21 mouse cellular contexts compared by ENCODE assay signal in the genomic region with DNA sequence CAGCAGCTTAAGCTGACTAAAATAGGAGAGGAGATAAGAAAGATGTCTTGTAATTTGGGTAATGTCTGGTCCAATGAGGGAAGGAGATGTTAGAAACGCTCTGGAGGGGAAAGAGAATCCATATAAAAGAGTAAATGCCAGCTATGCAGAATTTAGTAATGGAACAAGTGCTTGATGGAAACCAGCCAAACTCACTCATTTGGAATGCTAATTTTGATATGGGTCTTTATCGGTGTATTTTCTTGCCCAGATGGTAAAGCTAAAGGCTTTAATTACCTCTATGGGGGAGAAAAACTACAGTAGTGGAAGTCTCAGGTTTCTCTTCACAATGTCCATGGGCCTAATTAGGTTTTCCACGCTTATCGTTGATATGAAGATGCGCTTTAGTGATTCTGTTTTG.
DNase-seq lines count a peak whose midpoint lies in the region; ATAC-seq and TF ChIP-seq lines count a peak whose summit lies in the region.
"Had no signal": no experiment of that assay in that cellular context is flagged by ENCODE, and none has a peak within 500 bp of the region (broad histone marks: within the 10 kb centered on the region; RNA-seq: fewer than 3 reads in every experiment).

No protein-coding gene starts in this region.

- TF ChIP-seq CTCF in hindbrain, postnatal 0 days (IDR thresholded peaks at IDR 0.05; ENCODE audit: low read depth) = no peak
- TF ChIP-seq CTCF in midbrain, postnatal 0 days (IDR thresholded peaks at IDR 0.05) = no peak

- H3K27me3 ChIP-seq in embryonic facial prominence, embryonic 14.5 days (replicated peaks; ENCODE audit: control insufficient read depth, insufficient read depth, low read length) = no peaks in the 10 kb centered on the region
- no peaks in the 10 kb centered on the region for H3K27me3 ChIP-seq in embryonic facial prominence, embryonic 10.5 days (replicated peaks; ENCODE audit: low read depth, poor library complexity, severe bottlenecking)
- no peaks in the 10 kb centered on the region for H3K27me3 ChIP-seq in hindbrain, postnatal 0 days (ENCODE audit: insufficient read depth, low read length)
- H3K27me3 ChIP-seq in hindbrain, embryonic 16.5 days (replicated peaks; ENCODE audit: control insufficient read depth, insufficient read depth, low read length) = no peaks in the 10 kb centered on the region
- H3K27me3 ChIP-seq in midbrain, postnatal 0 days (ENCODE audit: insufficient read depth, low read length) = no peaks in the 10 kb centered on the region
- no peaks in the 10 kb centered on the region for H3K27me3 ChIP-seq in midbrain, embryonic 10.5 days (ENCODE audit: low read depth, poor library complexity, severe bottlenecking)
- H3K27me3 ChIP-seq: heart, embryonic 12.5 days had no signal

- no peak overlapping the region for H3K4me2 ChIP-seq in embryonic facial prominence, embryonic 14.5 days (ENCODE audit: low read depth, low read length)
- H3K4me2 ChIP-seq in hindbrain, postnatal 0 days (ENCODE audit: low read depth, low read length) = no peak overlapping the region
- no peak overlapping the region for H3K4me2 ChIP-seq in hindbrain, embryonic 16.5 days (ENCODE audit: low read length)
- no peak overlapping the region for H3K4me2 ChIP-seq in midbrain, postnatal 0 days (ENCODE audit: low read depth, low read length, poor library complexity, severe bottlenecking)
- H3K4me2 ChIP-seq: embryonic facial prominence, embryonic 13.5 days; heart, embryonic 12.5 days; hindbrain, embryonic 14.5 days had no signal

- H3K27ac ChIP-seq in embryonic facial prominence, embryonic 14.5 days (replicated peaks; ENCODE audit: low read depth, low read length) = no peak overlapping the region
- no peak overlapping the region for H3K27ac ChIP-seq in embryonic facial prominence, embryonic 10.5 days (replicated peaks)
- H3K27ac ChIP-seq in hindbrain, postnatal 0 days = no peak overlapping the region
- H3K27ac ChIP-seq in hindbrain, embryonic 16.5 days (ENCODE audit: low read depth, low read length) = no peak overlapping the region
- H3K27ac ChIP-seq in midbrain, postnatal 0 days (ENCODE audit: low read depth, low read length) = no peak overlapping the region
- H3K27ac ChIP-seq in midbrain, embryonic 10.5 days (replicated peaks) = no peak overlapping the region
- H3K27ac ChIP-seq: embryonic facial prominence, embryonic 13.5 days; hindbrain, embryonic 10.5 days; hindbrain, embryonic 14.5 days had no signal

- H3K36me3 ChIP-seq in embryonic facial prominence, embryonic 14.5 days (ENCODE audit: control insufficient read depth, insufficient read depth, low read length) = no peaks in the 10 kb centered on the region
- H3K36me3 ChIP-seq in embryonic facial prominence, embryonic 10.5 days (replicated peaks) = no peaks in the 10 kb centered on the region
- H3K36me3 ChIP-seq in hindbrain, postnatal 0 days (ENCODE audit: insufficient read depth, low read length) = no peaks in the 10 kb centered on the region
- H3K36me3 ChIP-seq in hindbrain, embryonic 16.5 days (ENCODE audit: control insufficient read depth, insufficient read depth, low read length) = no peaks in the 10 kb centered on the region
- H3K36me3 ChIP-seq in midbrain, postnatal 0 days (ENCODE audit: insufficient read depth, low read length) = no peaks in the 10 kb centered on the region
- H3K36me3 ChIP-seq in midbrain, embryonic 10.5 days = no peaks in the 10 kb centered on the region
- H3K36me3 ChIP-seq: embryonic facial prominence, embryonic 13.5 days; G1E; heart, embryonic 12.5 days; hindbrain, embryonic 10.5 days had no signal

- no peak for ATAC-seq in embryonic facial prominence, embryonic 14.5 days (ENCODE audit: low read depth)
- no peak for ATAC-seq in hindbrain, postnatal 0 days
- no peak for ATAC-seq in hindbrain, embryonic 16.5 days
- ATAC-seq in midbrain, postnatal 0 days (ENCODE audit: low FRiP score) = no peak
- ATAC-seq: CD4-positive, CD25-positive, alpha-beta regulatory T cell, adult 4 months; inflammation-experienced regulatory T-cells, adult 6 months had no signal

- no peak overlapping the region for H3K9ac ChIP-seq in embryonic facial prominence, embryonic 14.5 days (ENCODE audit: low read depth, low read length)
- H3K9ac ChIP-seq in hindbrain, postnatal 0 days (replicated peaks; ENCODE audit: low read length) = no peak overlapping the region
- H3K9ac ChIP-seq in hindbrain, embryonic 16.5 days (ENCODE audit: low read depth, low read length) = no peak overlapping the region
- H3K9ac ChIP-seq in midbrain, postnatal 0 days (replicated peaks; ENCODE audit: low read length, poor library complexity, severe bottlenecking) = no peak overlapping the region
- H3K9ac ChIP-seq: embryonic facial prominence, embryonic 13.5 days; heart, embryonic 12.5 days; hindbrain, embryonic 14.5 days had no signal

- WGBS in embryonic facial prominence, embryonic 14.5 days = 58% methylated on average over 5 of the region's 5 CpGs
- 85% methylated on average over 5 of the region's 5 CpGs for WGBS in embryonic facial prominence, embryonic 10.5 days
- 31% methylated on average over 5 of the region's 5 CpGs for WGBS in hindbrain, postnatal 0 days
- WGBS in hindbrain, embryonic 16.5 days = 46% methylated on average over 5 of the region's 5 CpGs
- WGBS in midbrain, postnatal 0 days = 59% methylated on average over 5 of the region's 5 CpGs
- 91% methylated on average over 5 of the region's 5 CpGs for WGBS in midbrain, embryonic 10.5 days

- H3K4me3 ChIP-seq in embryonic facial prominence, embryonic 14.5 days (ENCODE audit: low read depth, low read length) = no peak overlapping the region
- H3K4me3 ChIP-seq in embryonic facial prominence, embryonic 10.5 days = no peak overlapping the region
- no peak overlapping the region for H3K4me3 ChIP-seq in hindbrain, postnatal 0 days (ENCODE audit: low read length)
- H3K4me3 ChIP-seq in hindbrain, embryonic 16.5 days (ENCODE audit: low read length) = no peak overlapping the region
- no peak overlapping the region for H3K4me3 ChIP-seq in midbrain, postnatal 0 days (ENCODE audit: low read depth, low read length)
- no peak overlapping the region for H3K4me3 ChIP-seq in midbrain, embryonic 10.5 days
- H3K4me3 ChIP-seq: embryonic facial prominence, embryonic 13.5 days; heart, embryonic 12.5 days; hindbrain, embryonic 10.5 days had no signal

- H3K9me3 ChIP-seq in embryonic facial prominence, embryonic 14.5 days (ENCODE audit: control insufficient read depth, low read length) = no peaks in the 10 kb centered on the region
- no peaks in the 10 kb centered on the region for H3K9me3 ChIP-seq in embryonic facial prominence, embryonic 10.5 days
- no peaks in the 10 kb centered on the region for H3K9me3 ChIP-seq in hindbrain, postnatal 0 days (ENCODE audit: low read length)
- H3K9me3 ChIP-seq in hindbrain, embryonic 16.5 days (ENCODE audit: control insufficient read depth, low read length) = no peaks in the 10 kb centered on the region
- no peaks in the 10 kb centered on the region for H3K9me3 ChIP-seq in midbrain, postnatal 0 days (ENCODE audit: low read length)
- H3K9me3 ChIP-seq in midbrain, embryonic 10.5 days (replicated peaks) = no peaks in the 10 kb centered on the region
- H3K9me3 ChIP-seq: embryonic facial prominence, embryonic 13.5 days; heart, embryonic 12.5 days; hindbrain, embryonic 10.5 days had no signal

- H3K4me1 ChIP-seq in embryonic facial prominence, embryonic 14.5 days (ENCODE audit: control insufficient read depth, insufficient read depth, low read length) = no peaks in the 10 kb centered on the region; the same call in 1 of the 2 replicates
- H3K4me1 ChIP-seq in embryonic facial prominence, embryonic 10.5 days = no peaks in the 10 kb centered on the region
- H3K4me1 ChIP-seq in hindbrain, postnatal 0 days (ENCODE audit: insufficient read depth, low read length) = no peaks in the 10 kb centered on the region
- H3K4me1 ChIP-seq in hindbrain, embryonic 16.5 days (ENCODE audit: control insufficient read depth, insufficient read depth, low read depth, low read length) = peaks cover 11% of the 10 kb centered on the region
- peaks cover 4% of the 10 kb centered on the region; the same call in 1 of the 2 replicates for H3K4me1 ChIP-seq in midbrain, postnatal 0 days (ENCODE audit: insufficient read depth, low read length)
- H3K4me1 ChIP-seq in midbrain, embryonic 10.5 days = peaks cover 5% of the 10 kb centered on the region; the same call in 1 of the 2 replicates
- H3K4me1 ChIP-seq: hindbrain, embryonic 10.5 days had no signal

- peak; percentile 35 for DNase-seq in embryonic facial prominence, embryonic 14.5 days (ENCODE audit: low spot score)
- no peak for DNase-seq in embryonic facial prominence, embryonic 10.5 days (ENCODE audit: low spot score)
- DNase-seq in hindbrain, postnatal 0 days (ENCODE audit: low spot score) = peak; percentile 36
- peak; percentile 38 for DNase-seq in midbrain, postnatal 0 days (ENCODE audit: low spot score)
- DNase-seq in midbrain, embryonic 10.5 days (ENCODE audit: low spot score) = no peak
- no peak for DNase-seq in kidney, postnatal 14 days
- DNase-seq: adrenal gland, adult 8-10 months; adrenal gland, postnatal 36 days; B cell, adult 2 months; cerebellum, adult 11 months; cerebellum, adult 8-10 months; cerebellum, postnatal 14 days; gastrocnemius, postnatal 14 days had no signal

Comparison
In these comparisons a context has a peak if more than half of its experiments do, and no peak if none do; other contexts are left out.
1. DNase-seq: peak in embryonic facial prominence, embryonic 14.5 days (single experiment), hindbrain, postnatal 0 days (single experiment) and midbrain, postnatal 0 days (single experiment); none in embryonic facial prominence, embryonic 10.5 days (single experiment), midbrain, embryonic 10.5 days (single experiment) and kidney, postnatal 14 days (single experiment).